Mouse (Mus musculus) CH12.LX (cell line): Measurements from ENCODE around the gene Sema3a. TPM values are rescaled to one million over a fixed set of nuclear protein-coding genes. Genes with fewer than 3 reads are reported as not detected.
A peak's percentile ranks its signal among the peaks of the same experiment; 100 is the strongest.
"Not testable (repeated sequence)": the region's sequence is repeated elsewhere in the genome, so short reads cannot be mapped to it uniquely, and the experiment has no call there.

Experiments used
- DNase-seq: peaks from one replicate; pipeline ENCODE4 v3.0.0-alpha.2; 2013; ENCODE audit errors: extremely low read depth
- H3K27ac ChIP-seq: 2 replicates; pipeline ENCODE4 v1.5.1; 2012; ENCODE audit warnings: low read depth, mild to moderate bottlenecking, control low read depth, moderate library complexity; ENCODE audit not compliant: insufficient read depth
- H3K27me3 ChIP-seq: replicated peaks from 2 replicates; pipeline ENCODE3; 2012; ENCODE audit warnings: inconsistent platforms
- H3K36me3 ChIP-seq, 2 experiments: replicated peaks in 1 of 2; 2 replicates each; pipeline versions ENCODE3 to v1.6.1; 2012; ENCODE audit warnings: inconsistent platforms in 1 of 2, low read length in 1 of 2, mild to moderate bottlenecking in 1 of 2, mixed read lengths in 1 of 2, moderate library complexity in 1 of 2; ENCODE audit not compliant: control insufficient read depth in 1 of 2, insufficient read depth in 1 of 2
- H3K4me1 ChIP-seq, 2 experiments: 2 replicates each; pipeline ENCODE4 v1.6.1; 2012; ENCODE audit warnings: inconsistent platforms in 1 of 2, moderate library complexity in 1 of 2; ENCODE audit not compliant: insufficient read depth in 2 of 2, control insufficient read depth in 1 of 2
- H3K4me2 ChIP-seq: 2 replicates; pipeline ENCODE4 v1.6.1; 2012; ENCODE audit warnings: low read depth, mild to moderate bottlenecking, control low read depth; ENCODE audit not compliant: poor library complexity, insufficient read depth, severe bottlenecking
- H3K4me3 ChIP-seq, 3 experiments: fragments of 150-350 bp in 1 of 3; sonication (generic) in 1 of 3; replicated peaks in 1 of 3; 2 replicates each; pipeline versions ENCODE3 to v1.5.1; 2011 to 2012; ENCODE audit warnings: low read depth in 2 of 3, low read length in 2 of 3, mild to moderate bottlenecking in 2 of 3, moderate library complexity in 2 of 3, control low read depth in 1 of 3, improper control_type of control experiment in 1 of 3, inconsistent platforms in 1 of 3, mixed read lengths in 1 of 3; ENCODE audit not compliant: poor library complexity in 1 of 3
- H3K79me2 ChIP-seq: replicated peaks from 2 replicates; pipeline ENCODE4 v1.6.1; 2012; ENCODE audit warnings: mild to moderate bottlenecking, moderate library complexity; ENCODE audit not compliant: control insufficient read depth, poor library complexity, insufficient read depth, severe bottlenecking; ENCODE audit errors: extremely low read depth
- H3K9ac ChIP-seq: 2 replicates; pipeline ENCODE4 v1.6.1; 2012; ENCODE audit warnings: low read depth, mild to moderate bottlenecking, control low read depth, moderate library complexity; ENCODE audit not compliant: insufficient read depth
- H3K9me3 ChIP-seq: replicated peaks from 2 replicates; pipeline ENCODE3; 2012; ENCODE audit warnings: low read length, inconsistent platforms, mixed read lengths
- BHLHE40 ChIP-seq: IDR thresholded peaks from 2 replicates; pipeline ENCODE4 v1.6.1; 2011; ENCODE audit warnings: mild to moderate bottlenecking, low read depth, low read length, improper control_type of control experiment
- CHD1 ChIP-seq: IDR thresholded peaks from 2 replicates; pipeline ENCODE4 v1.6.1; 2012; ENCODE audit warnings: low read depth, low read length, improper control_type of control experiment, inconsistent platforms
- CHD2 ChIP-seq: IDR thresholded peaks from 2 replicates; pipeline ENCODE4 v1.6.1; 2011; ENCODE audit warnings: low read length, improper control_type of control experiment
- CTCF ChIP-seq, 2 experiments: IDR thresholded peaks in 1 of 2; conservative IDR thresholded peaks in 1 of 2; 2 replicates each; pipeline ENCODE4 v1.5.1; 2011 to 2012; ENCODE audit warnings: low read depth in 2 of 2, low read length in 2 of 2, improper control_type of control experiment in 1 of 2, inconsistent platforms in 1 of 2, mild to moderate bottlenecking in 1 of 2, moderate library complexity in 1 of 2
- ETS1 ChIP-seq: conservative IDR thresholded peaks from 2 replicates; pipeline ENCODE4 v1.6.1; 2012; ENCODE audit warnings: low read depth, mild to moderate bottlenecking, inconsistent platforms, low read length, improper control_type of control experiment, moderate library complexity
- GABPA ChIP-seq: IDR thresholded peaks from 2 replicates; pipeline ENCODE4 v1.6.1; 2012; ENCODE audit warnings: low read depth, low read length, improper control_type of control experiment, inconsistent platforms; ENCODE audit not compliant: insufficient replicate concordance
- IRF4 ChIP-seq: IDR thresholded peaks from 2 replicates; pipeline ENCODE4 v1.6.1; 2014; ENCODE audit warnings: low read depth, mild to moderate bottlenecking, inconsistent platforms, low read length, improper control_type of control experiment
- JUN ChIP-seq: IDR thresholded peaks from 2 replicates; pipeline ENCODE4 v1.6.1; 2011; ENCODE audit warnings: low read depth, mild to moderate bottlenecking, low read length, improper control_type of control experiment, moderate library complexity; ENCODE audit not compliant: insufficient read depth
- JUND ChIP-seq: conservative IDR thresholded peaks from 2 replicates; pipeline ENCODE4 v1.6.1; 2011; ENCODE audit warnings: low read depth, low read length, improper control_type of control experiment
- KAT2A ChIP-seq: IDR thresholded peaks from 2 replicates; pipeline ENCODE4 v1.6.1; 2012; ENCODE audit warnings: low read length, improper control_type of control experiment, inconsistent platforms; ENCODE audit not compliant: insufficient replicate concordance
- MAX ChIP-seq: IDR thresholded peaks from 2 replicates; pipeline ENCODE4 v1.6.1; 2011; ENCODE audit warnings: low read length, improper control_type of control experiment
- MEF2A ChIP-seq: IDR thresholded peaks from 2 replicates; pipeline ENCODE4 v1.6.1; 2014; ENCODE audit warnings: low read depth, mild to moderate bottlenecking, inconsistent platforms, low read length, improper control_type of control experiment, borderline replicate concordance
- NRF1 ChIP-seq: IDR thresholded peaks from 2 replicates; pipeline ENCODE4 v1.6.1; 2014; ENCODE audit warnings: low read depth, mild to moderate bottlenecking, inconsistent platforms, low read length, improper control_type of control experiment, moderate library complexity
- PAX5 ChIP-seq: IDR thresholded peaks from 2 replicates; pipeline ENCODE4 v1.6.1; 2012; ENCODE audit warnings: low read length, inconsistent platforms, mixed read lengths
- POLR2A ChIP-seq: IDR thresholded peaks from 2 replicates; pipeline ENCODE4 v1.6.1; 2011; ENCODE audit warnings: low read depth, mild to moderate bottlenecking, improper control_type of control experiment, low read length
- RCOR1 ChIP-seq: conservative IDR thresholded peaks from 2 replicates; pipeline ENCODE4 v1.6.1; 2012; ENCODE audit warnings: low read depth, mild to moderate bottlenecking, inconsistent platforms, low read length, improper control_type of control experiment
- SIN3A ChIP-seq: IDR thresholded peaks from 2 replicates; pipeline ENCODE4 v1.6.1; 2012; ENCODE audit warnings: low read length, improper control_type of control experiment, inconsistent platforms
- TCF12 ChIP-seq: IDR thresholded peaks from 2 replicates; pipeline ENCODE4 v1.6.1; 2014; ENCODE audit warnings: low read depth, mild to moderate bottlenecking, inconsistent platforms, low read length, improper control_type of control experiment
- UBTF ChIP-seq: IDR thresholded peaks from 2 replicates; pipeline ENCODE4 v1.6.1; 2012; ENCODE audit warnings: low read depth, mild to moderate bottlenecking, inconsistent platforms, low read length, improper control_type of control experiment, moderate library complexity
- USF2 ChIP-seq: conservative IDR thresholded peaks from 2 replicates; pipeline ENCODE4 v1.6.1; 2011; ENCODE audit warnings: low read depth, low read length, improper control_type of control experiment
- ZC3H11A ChIP-seq: IDR thresholded peaks from 2 replicates; pipeline ENCODE4 v1.6.1; 2012; ENCODE audit warnings: low read depth, mild to moderate bottlenecking, inconsistent platforms, low read length, improper control_type of control experiment
- ZMIZ1 ChIP-seq: IDR thresholded peaks from 2 replicates; pipeline ENCODE4 v1.6.1; 2012; ENCODE audit warnings: low read depth, mild to moderate bottlenecking, inconsistent platforms, low read length, improper control_type of control experiment
- dilution Hi-C: fragments of 300-500 bp; cut with MboI; formaldehyde crosslinking; loops from 2 replicates; pipeline ENCODE4 v1.14.3; 2020; ENCODE audit warnings: low sequenced_read_pairs; ENCODE audit not compliant: extremely low pct_unique_long_range_greater_than_20kb, extremely low pct_ligation_motif_present
- in situ Hi-C: fragments of 300-500 bp; cut with MboI; formaldehyde crosslinking; loops from 3 replicates; pipeline ENCODE4 v1.14.3; 2019; ENCODE audit warnings: low sequenced_read_pairs, low pct_ligation_motif_present, low pct_unique_long_range_greater_than_20kb, mixed read lengths
- polyA plus RNA-seq: library from polyadenylated mRNA; unstranded; fragments of >175 nt; gene quantifications from 2 replicates; pipeline ENCODE4 v1.2.1, GENCODE M21; 2012; ENCODE audit warnings: low read depth; ENCODE audit not compliant: insufficient read length
- total RNA-seq, 2 experiments: library from RNA; depleted of rRNA; stranded (reverse); fragments of 300-350 nt in 1 of 2; fragments of >200 nt in 1 of 2; gene quantifications; 2 replicates each; pipeline ENCODE4 v1.2.3; 2012 to 2014

Gene Sema3a
- total and polyA plus RNA-seq, 3 experiments: not detected

GRCm38 (mm10) chr5:13612088-13612487, 486.9 kb downstream of the Sema3a start:
- DNase-seq: no peak
- no peaks in the 10 kb centered on the region for H3K36me3 ChIP-seq
- H3K79me2 ChIP-seq: no peaks in the 10 kb centered on the region
- H3K27ac ChIP-seq: no peak overlapping the region
- in situ Hi-C loops (no loop called here), dilution Hi-C loops (no loop called here)
- H3K27me3 ChIP-seq: no peaks in the 10 kb centered on the region
- H3K4me1 ChIP-seq: no peaks in the 10 kb centered on the region
- no peak overlapping the region for H3K4me3 ChIP-seq
- H3K9me3 ChIP-seq: peaks cover 16% of the 10 kb centered on the region
- no peak overlapping the region for H3K4me2 ChIP-seq
- no peak overlapping the region for H3K9ac ChIP-seq
- no peak for TF ChIP-seq MAX
- TF ChIP-seq TCF12: no peak
- no peak for TF ChIP-seq ETS1
- TF ChIP-seq POLR2A: no peak
- TF ChIP-seq MEF2A: no peak
- TF ChIP-seq CHD2: no peak

GRCm38 (mm10) chr5:13614575-13614974, 489.4 kb downstream of the Sema3a start:
- H3K9ac ChIP-seq, DNase-seq, dilution Hi-C loops, in situ Hi-C loops, H3K27ac ChIP-seq, H3K79me2 ChIP-seq, H3K4me1 ChIP-seq, H3K36me3 ChIP-seq, H3K27me3 ChIP-seq, H3K4me3 ChIP-seq: not testable (repeated sequence)
- H3K9me3 ChIP-seq: peaks cover 30% of the 10 kb centered on the region
- H3K4me2 ChIP-seq: peak overlapping the region; percentile 5; the same call in 1 of the 2 replicates

GRCm38 (mm10) chr5:13615907-13616306, 490.7 kb downstream of the Sema3a start:
- Histone ChIP-seq H3K9me3 (peaks cover 31% of the 10 kb centered on the region), H3K27me3 (no peaks in the 10 kb centered on the region), H3K36me3 (no peaks in the 10 kb centered on the region), H3K9ac (no peak overlapping the region), H3K79me2 (no peaks in the 10 kb centered on the region), H3K4me3 (no peak overlapping the region), H3K4me2 (no peak overlapping the region), H3K4me1 (no peaks in the 10 kb centered on the region), H3K27ac (no peak overlapping the region)
- dilution Hi-C loops: no loop called here
- in situ Hi-C loops: no loop called here
- no peak for DNase-seq
- TF ChIP-seq CHD2 (no peak), CTCF (conservative IDR thresholded peaks at IDR 0.05 in 1 of 2, IDR thresholded peaks at IDR 0.05 in 1 of 2; ENCODE audit: low read depth in 2 of 2, low read length in 2 of 2) (no peak), BHLHE40 (no peak), UBTF (no peak), ZMIZ1 (no peak), JUND (no peak), CHD1 (no peak), NRF1 (no peak), ZC3H11A (no peak), USF2 (no peak), PAX5 (no peak), SIN3A (no peak), JUN (no peak), GABPA (no peak), IRF4 (no peak), POLR2A (no peak), KAT2A (no peak), MAX (no peak), RCOR1 (no peak), MEF2A (no peak)
